Mouse (Mus musculus): ENCODE results near the gene Akr1b7.
"Not testable (repeated sequence)": the region's sequence is repeated elsewhere in the genome, so short reads cannot be mapped to it uniquely, and the experiment has no call there.

Gene Akr1b7

DNA sequence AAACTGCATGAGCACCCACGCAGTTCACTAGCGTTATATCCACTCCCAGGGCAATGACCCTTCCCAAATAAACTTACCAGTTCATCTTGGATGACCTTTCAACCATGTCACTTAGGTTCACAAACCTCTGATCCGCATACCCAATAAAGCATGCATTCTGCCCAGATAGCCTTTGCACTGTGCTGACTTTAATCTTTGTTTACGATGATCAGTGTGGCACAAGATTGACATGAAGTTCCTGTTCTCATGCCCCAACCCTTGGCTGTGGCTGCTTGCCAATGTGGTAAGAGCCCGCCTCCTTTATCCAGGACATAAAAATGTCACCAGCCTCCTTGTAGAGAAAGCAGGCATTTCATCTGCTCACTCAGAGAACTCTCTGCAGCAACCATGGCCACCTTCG lies at the start of gene Akr1b7:
Akr1b7 (plus strand) TSS at position 312 of the 400 bp plus-strand sequence.
- no peak for DNase-seq

DNA sequence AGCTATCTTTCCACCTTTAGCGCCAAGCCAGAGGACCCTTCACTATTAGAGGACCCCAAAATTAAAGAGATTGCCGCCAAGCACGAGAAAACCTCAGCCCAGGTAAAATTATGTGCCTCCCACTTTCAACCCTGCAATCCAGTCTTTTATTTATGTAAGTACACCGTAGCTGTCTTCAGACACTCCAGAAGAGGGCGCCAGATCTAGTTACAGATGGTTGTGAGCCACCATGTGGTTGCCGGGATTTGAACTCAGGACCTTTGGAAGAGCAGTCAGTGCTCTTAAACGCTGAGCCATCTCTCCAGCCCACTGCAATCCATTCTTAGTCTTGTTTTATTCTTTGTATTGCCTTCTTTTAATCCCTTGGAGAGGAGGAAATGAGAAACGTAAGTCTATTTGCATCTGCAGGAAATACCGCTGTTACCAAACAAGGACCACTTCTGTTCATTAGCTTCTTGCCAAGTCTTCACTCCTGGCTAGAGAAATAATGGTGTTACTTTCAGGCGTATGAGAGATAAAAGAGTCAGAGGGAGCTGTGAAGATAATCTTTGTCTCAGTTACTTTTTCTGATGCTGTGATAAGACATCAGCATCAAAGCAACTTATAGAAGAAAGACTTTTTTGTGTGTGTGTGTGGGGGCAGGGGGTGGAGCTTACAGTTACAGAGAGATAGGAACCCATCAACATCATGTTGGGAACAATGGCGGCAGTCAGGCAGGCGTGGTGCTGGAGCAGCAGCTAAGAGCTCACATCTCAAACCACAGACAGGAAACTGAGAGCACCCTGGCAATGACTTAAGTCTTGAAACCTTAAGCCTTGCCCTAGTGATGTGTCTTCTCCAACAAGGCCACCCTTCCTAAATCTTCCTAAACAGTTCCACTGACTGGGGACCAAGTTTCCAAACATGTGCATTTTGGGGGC lies 47.7 kb upstream of the Akr1b7 start:
- DNase-seq, result no peak

- DNase-seq, result no peak
These were observed 44.1 kb upstream of the Akr1b7 start for GRCm38 (mm10) chr6:34367998-34368397.

DNA sequence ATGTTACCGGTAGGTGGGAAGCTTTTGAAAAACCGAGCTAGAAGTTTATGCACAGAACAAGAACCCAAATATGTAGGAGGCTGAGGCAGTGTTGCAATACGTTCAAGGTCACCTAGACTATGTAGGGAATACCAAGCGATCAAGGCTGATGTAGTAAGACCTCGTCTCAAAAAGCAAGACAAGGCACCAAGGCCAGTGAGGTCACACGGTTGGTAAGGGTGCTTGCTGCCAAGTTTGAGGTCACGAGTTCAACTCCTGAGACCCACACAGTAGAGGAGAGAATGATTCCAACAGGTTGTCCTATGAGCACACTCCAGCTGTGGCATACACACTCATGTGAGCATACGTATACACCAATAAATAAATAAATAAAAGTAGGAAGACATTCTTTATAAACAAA lies 42.1 kb upstream of the Akr1b7 start:
- no peak for DNase-seq

- DNase-seq, result peak; percentile 38 to 82
These were observed 40.3 kb upstream of the Akr1b7 start for GRCm38 (mm10) chr6:34371700-34372351.

DNA sequence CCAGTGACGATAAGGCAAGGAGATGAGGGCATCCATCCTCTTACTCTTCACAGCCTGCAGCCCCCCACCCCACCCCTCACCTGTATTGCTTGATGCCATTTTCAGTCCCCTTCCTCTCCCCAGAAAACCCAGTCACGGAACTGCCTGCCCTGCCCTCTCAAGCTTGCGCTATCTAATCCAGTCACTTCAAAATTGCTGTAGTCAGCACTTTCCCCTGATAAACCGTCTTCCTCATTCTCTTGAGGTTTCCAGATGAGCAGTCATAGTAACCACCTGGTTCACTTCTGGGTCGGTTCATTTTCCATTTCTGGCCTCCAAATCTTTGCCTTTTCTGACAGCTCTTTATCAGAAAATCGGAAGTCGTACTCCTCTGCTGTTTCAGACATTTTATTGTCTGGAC lies 38.3 kb upstream of the Akr1b7 start:
- no peak for DNase-seq

GRCm38 (mm10) chr6:34375888-34376287 lies 36.2 kb upstream of the Akr1b7 start:
- DNase-seq, result not testable (repeated sequence)

DNA sequence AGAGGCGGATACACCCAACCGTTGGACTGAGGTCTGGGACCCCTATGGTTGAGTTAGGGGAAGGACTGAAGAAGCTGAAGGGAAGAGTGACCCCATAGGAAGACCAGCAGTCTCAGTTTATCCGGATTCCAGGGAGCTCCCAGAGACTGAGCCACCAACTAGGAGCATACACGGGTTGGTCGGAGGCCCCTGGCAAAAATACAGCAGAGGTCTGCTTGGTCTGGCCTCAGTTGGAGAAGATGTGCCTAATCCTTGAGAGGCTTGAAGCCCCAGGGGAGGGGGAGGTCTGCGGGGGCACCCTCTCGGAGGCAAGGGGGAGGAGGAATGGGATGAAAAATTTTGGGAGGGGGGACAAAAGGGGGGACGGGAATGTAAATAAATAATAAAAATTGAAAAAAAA lies 28.7 kb upstream of the Akr1b7 start:
- DNase-seq, result no peak

GRCm38 (mm10) chr6:34384110-34384661 lies 27.9 kb upstream of the Akr1b7 start, which contains the start of gene Akr1b10:
Gene Akr1b10 (plus strand): TSS chr6:34384218.
- DNase-seq, result peak; percentile 60 to 71

- DNase-seq, result peak in 1 of 2 experiments; percentile 43
These were observed 27.3 kb upstream of the Akr1b7 start for GRCm38 (mm10) chr6:34384701-34385370.

DNA sequence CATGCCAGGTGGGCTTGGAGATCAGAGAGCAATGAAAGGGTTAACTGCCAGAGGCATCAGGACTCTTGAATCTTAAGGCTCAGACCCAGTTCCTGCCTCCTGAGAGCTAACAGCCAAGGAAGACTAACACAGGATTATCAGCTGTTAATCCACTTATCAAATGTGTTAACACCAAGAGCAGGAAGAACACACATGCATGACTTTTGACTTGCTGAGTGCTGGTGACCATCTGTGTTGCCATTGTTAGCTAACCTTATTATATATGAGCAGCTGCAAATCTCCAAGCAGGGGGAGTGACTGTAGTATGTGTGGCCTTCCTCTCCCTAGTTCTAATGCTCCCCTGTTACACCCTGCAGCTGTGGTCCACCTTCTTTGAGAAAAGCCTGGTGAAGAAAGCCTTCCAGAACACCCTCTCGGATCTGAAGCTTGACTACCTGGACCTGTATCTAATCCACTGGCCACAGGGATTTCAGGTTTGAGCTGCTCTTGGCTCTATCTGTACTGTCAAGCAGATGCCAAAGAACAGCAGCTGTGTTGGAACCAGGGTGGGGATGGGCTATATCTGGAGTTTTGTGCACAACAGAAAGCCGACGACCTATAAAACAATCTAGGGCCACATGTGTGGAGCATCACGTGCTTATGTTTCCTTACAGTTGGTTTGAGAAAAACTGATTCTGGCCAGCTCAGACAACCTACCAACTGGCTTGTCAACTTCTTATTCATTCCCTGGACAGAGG lies 23.5 kb upstream of the Akr1b7 start:
- no peak for DNase-seq

DNA sequence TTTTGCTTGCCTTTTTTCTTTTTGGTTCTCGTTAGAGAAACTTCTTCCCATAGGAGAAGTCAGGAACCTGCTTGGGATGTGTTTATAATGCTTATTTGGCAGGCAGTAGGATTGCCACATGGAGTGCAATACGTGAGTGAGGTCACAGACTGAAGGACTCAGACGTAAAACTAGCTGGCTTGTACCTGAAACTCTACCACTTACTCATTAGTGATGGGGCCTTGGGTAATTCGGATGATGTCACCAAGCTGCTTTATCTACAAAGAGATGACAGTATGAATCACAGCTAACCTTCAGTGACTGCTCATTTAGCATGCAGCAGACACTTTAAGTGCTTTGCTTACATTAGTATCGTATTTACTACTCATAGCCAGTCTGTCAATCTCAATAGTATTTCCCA lies 16.2 kb upstream of the Akr1b7 start:
- no peak for DNase-seq

GRCm38 (mm10) chr6:34398431-34398830 lies 13.7 kb upstream of the Akr1b7 start:
- DNase-seq, result no peak

GRCm38 (mm10) chr6:34399606-34400220 lies 12.4 kb upstream of the Akr1b7 start:
- no peak for DNase-seq

DNA sequence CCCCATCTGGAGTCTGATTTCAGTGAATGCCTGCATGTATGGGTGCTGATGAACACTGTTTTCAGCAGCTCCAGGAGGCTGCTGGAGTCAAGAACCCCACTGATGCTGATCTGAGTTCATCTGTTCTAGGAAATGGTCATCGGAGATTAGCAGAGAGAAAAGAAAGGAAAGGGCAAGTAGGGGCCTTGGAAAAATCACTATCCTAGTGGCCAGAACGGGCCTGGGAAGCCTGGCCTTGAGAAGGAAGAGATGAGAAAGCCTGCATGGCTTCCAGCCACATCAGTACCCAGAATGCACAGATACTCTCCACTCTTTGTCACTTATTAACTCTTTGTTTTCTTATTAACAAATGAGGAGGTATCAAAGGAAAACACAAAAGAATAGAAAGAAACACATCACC lies 11.4 kb upstream of the Akr1b7 start:
- DNase-seq, result no peak

DNA sequence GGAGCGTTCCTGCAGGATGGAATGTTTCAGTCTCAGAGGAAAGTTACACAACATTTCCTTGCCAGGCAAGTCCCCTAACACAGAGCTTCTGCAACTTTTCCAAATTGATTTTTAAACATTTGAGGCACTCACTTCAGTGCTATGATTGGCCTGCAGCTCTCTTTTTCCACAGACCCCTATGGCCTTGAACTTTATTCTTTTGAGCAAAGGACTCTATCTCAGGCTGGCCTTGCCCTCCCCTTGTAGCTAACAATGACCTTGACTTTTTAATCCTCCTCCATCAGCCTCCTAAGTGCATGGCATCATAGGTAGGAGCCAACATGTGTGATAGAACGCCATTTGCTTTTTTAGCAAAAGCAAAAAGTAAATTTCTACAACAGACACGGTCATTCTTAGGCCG lies 5.4 kb upstream of the Akr1b7 start:
- no peak for DNase-seq

DNA sequence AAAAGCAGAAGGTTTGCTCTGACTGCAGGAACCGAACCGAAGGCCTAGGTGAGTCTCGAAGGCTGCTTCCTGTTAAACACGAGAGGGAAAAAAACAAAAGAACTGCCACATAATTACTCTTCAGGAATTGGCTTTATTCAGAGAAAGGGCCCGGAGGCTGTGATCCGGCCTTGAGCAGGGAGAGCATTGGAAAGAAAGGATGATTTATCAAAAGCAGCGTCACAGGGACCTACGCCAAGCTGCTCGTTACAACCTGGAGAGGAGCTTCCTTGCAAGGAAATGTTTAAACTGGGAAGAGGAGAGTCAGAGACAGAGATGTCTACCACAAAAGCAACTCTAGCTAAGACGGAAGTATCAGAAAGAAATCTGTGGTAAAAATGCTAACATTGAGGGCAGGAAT lies 4.7 kb upstream of the Akr1b7 start:
- no peak for DNase-seq

GRCm38 (mm10) chr6:34412688-34413087 lies 554 bp downstream of the Akr1b7 start:
- no peak for DNase-seq

DNA sequence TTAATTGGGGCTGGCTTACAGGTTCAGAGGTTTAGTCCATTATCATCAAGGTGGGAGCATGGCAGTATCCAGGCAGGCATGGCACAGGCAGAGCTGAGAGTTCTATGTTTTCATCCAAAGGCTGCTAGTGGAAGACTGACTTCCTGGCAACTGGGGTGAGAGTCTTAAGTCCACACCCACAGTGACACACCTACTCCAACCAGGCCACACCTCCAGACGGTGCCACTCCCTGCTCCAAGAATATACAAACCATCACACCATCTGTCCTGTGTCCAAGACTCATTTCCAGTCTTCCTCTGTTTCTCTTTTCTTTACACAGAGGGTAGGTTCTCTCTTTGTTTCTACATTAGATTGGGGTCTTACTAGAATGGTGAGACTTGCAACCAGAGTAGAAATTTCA lies 1.3 kb downstream of the Akr1b7 start:
- not testable (repeated sequence) for DNase-seq

- no peak for DNase-seq
These were observed 4.4 kb downstream of the Akr1b7 start for GRCm38 (mm10) chr6:34416521-34416920.

GRCm38 (mm10) chr6:34419071-34419470 lies 6.9 kb downstream of the Akr1b7 start:
- DNase-seq, result no peak

DNA sequence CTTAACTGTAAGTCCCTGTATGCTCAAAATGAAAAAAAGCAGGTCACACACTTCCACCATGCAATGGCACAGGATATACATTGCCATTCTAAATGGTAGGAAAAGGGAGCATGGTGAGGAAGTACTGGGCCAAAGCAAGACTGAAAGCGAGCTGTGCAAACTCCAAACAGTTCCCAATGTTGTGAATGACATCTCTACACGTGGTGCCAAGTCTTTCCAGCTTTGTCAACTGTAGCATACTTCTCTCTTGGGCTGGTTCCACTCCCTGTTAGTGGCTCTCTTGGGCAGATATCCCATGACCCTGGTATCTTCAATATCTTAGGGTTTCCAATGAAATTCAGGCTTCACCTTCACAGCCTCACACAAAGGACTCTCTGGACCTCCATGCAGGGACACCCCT lies 26.9 kb downstream of the Akr1b7 start:
- no peak for DNase-seq

All from spleen, adult 18-20 months (tissue).